8 mouse cellular contexts compared by ENCODE assay signal in genomic region chr5:137600281-137600618, GRCm38 (mm10). TPM values are rescaled to one million over a fixed set of nuclear protein-coding genes. Genes with fewer than 3 reads are reported as not detected.
DNase-seq lines count a peak whose midpoint lies in the region; ATAC-seq and TF ChIP-seq lines count a peak whose summit lies in the region.

No protein-coding gene starts in this region.

- no peaks in the 10 kb centered on the region for H3K36me3 ChIP-seq in kidney, postnatal 0 days (ENCODE audit: insufficient read depth, low read length)
- H3K36me3 ChIP-seq in embryonic facial prominence, embryonic 11.5 days (replicated peaks; ENCODE audit: control insufficient read depth, insufficient read depth, low read depth, low read length) = no peaks in the 10 kb centered on the region
- H3K36me3 ChIP-seq in intestine, embryonic 15.5 days = no peaks in the 10 kb centered on the region

- H3K4me1 ChIP-seq in kidney, postnatal 0 days (replicated peaks; ENCODE audit: insufficient read depth, low read length) = peaks cover 10% of the 10 kb centered on the region
- no peaks in the 10 kb centered on the region for H3K4me1 ChIP-seq in embryonic facial prominence, embryonic 11.5 days (ENCODE audit: control insufficient read depth, insufficient read depth, low read length)
- peaks cover 20% of the 10 kb centered on the region for H3K4me1 ChIP-seq in intestine, embryonic 15.5 days (replicated peaks)

- peak; percentile 2; the same call in 1 of the 2 replicates for ATAC-seq in kidney, postnatal 0 days (replicated peaks; ENCODE audit: low FRiP score, low read depth)
- ATAC-seq in embryonic facial prominence, embryonic 11.5 days (replicated peaks; ENCODE audit: insufficient number of reproducible peaks, low FRiP score, low TSS enrichment, low read depth) = peak; percentile 71
- peak; percentile 58 for ATAC-seq in intestine, embryonic 15.5 days
- ATAC-seq in monocyte, adult 5-6 weeks (replicated peaks; ENCODE audit: insufficient number of reproducible peaks, low FRiP score, low TSS enrichment, poor library complexity, severe bottlenecking) = peak; percentile 4; the same call in 1 of the 2 replicates

- H3K27ac ChIP-seq in kidney, postnatal 0 days = peak overlapping the region; percentile 83
- H3K27ac ChIP-seq in embryonic facial prominence, embryonic 11.5 days (replicated peaks; ENCODE audit: low read depth, low read length) = no peak overlapping the region
- H3K27ac ChIP-seq in intestine, embryonic 15.5 days = peak overlapping the region; percentile 66

- peak overlapping the region; percentile 97 for H3K4me2 ChIP-seq in kidney, postnatal 0 days (ENCODE audit: low read length)
- peak overlapping the region; percentile 95 for H3K4me2 ChIP-seq in embryonic facial prominence, embryonic 11.5 days (ENCODE audit: low read depth, low read length)
- peak overlapping the region; percentile 93 for H3K4me2 ChIP-seq in intestine, embryonic 15.5 days (replicated peaks)

- H3K27me3 ChIP-seq in kidney, postnatal 0 days (ENCODE audit: insufficient read depth, low read length) = no peaks in the 10 kb centered on the region
- no peaks in the 10 kb centered on the region for H3K27me3 ChIP-seq in embryonic facial prominence, embryonic 11.5 days (ENCODE audit: control insufficient read depth, insufficient read depth, low read length)
- no peaks in the 10 kb centered on the region for H3K27me3 ChIP-seq in intestine, embryonic 15.5 days (replicated peaks)

- peak overlapping the region; percentile 72 for H3K4me3 ChIP-seq in kidney, postnatal 0 days (replicated peaks; ENCODE audit: low read depth, low read length)
- H3K4me3 ChIP-seq in embryonic facial prominence, embryonic 11.5 days (ENCODE audit: low read depth, low read length) = peak overlapping the region; percentile 64
- H3K4me3 ChIP-seq in intestine, embryonic 15.5 days (replicated peaks) = peak overlapping the region; percentile 66

- WGBS in kidney, postnatal 0 days = under 1% methylated on average over 19 of the region's 19 CpGs
- 2% methylated on average over 19 of the region's 19 CpGs for WGBS in embryonic facial prominence, embryonic 11.5 days
- WGBS in intestine, embryonic 15.5 days = 1% methylated on average over 19 of the region's 19 CpGs

- H3K9ac ChIP-seq in kidney, postnatal 0 days (ENCODE audit: low read depth, low read length) = peak overlapping the region; percentile 78
- H3K9ac ChIP-seq in embryonic facial prominence, embryonic 11.5 days (replicated peaks; ENCODE audit: low read length) = peak overlapping the region; percentile 61
- peak overlapping the region; percentile 86 for H3K9ac ChIP-seq in intestine, embryonic 15.5 days

- TF ChIP-seq CTCF in kidney, postnatal 0 days (IDR thresholded peaks at IDR 0.05; ENCODE audit: low read depth) = no peak

- no peak for DNase-seq in kidney, postnatal 0 days (ENCODE audit: low spot score)
- DNase-seq in kidney, adult 8-10 months = no peak
- peak; percentile 17 for DNase-seq in embryonic facial prominence, embryonic 11.5 days (ENCODE audit: low spot score)
- no peak for DNase-seq in layer of hippocampus, adult 9-10 months (ENCODE audit: low spot score)
- DNase-seq in spleen, postnatal 36 days (ENCODE audit: low spot score in 2 of 2) = no peak
- DNase-seq in kidney, adult 11 months = no peak

- H3K9me3 ChIP-seq in kidney, postnatal 0 days (replicated peaks; ENCODE audit: low read length) = no peaks in the 10 kb centered on the region
- no peaks in the 10 kb centered on the region for H3K9me3 ChIP-seq in embryonic facial prominence, embryonic 11.5 days (replicated peaks; ENCODE audit: control insufficient read depth, low read length)
- H3K9me3 ChIP-seq in intestine, embryonic 15.5 days = no peaks in the 10 kb centered on the region

RNA-seq across cellular contexts. Expression of gene Mospd3, which starts 0.6 kb away (rescaled TPM):
- 37.8 and 39.3 TPM in 2 replicates for polyA plus RNA-seq in kidney, postnatal 0 days (2015; fragmentation: Nextera tagmentation; extraction: Ambion mirVana)
- 17.4 and 19.4 TPM in 2 replicates for polyA plus RNA-seq in embryonic facial prominence, embryonic 11.5 days (2014; fragmentation: Nextera tagmentation; extraction: Ambion mirVana)
- 24.6 and 29.6 TPM in 2 replicates for polyA plus RNA-seq in intestine, embryonic 15.5 days (2015; fragmentation: Nextera tagmentation; extraction: Ambion mirVana)
- total RNA-seq in monocyte, adult 5-6 weeks (2017) = 3.0 to 5.9 TPM (median 5.8 TPM) in 3 replicates

RNA-seq across cellular contexts. Expression of gene Pcolce, which starts 13.3 kb away (rescaled TPM):
- 120 and 136 TPM in 2 replicates for polyA plus RNA-seq in kidney, postnatal 0 days (2015; fragmentation: Nextera tagmentation; extraction: Ambion mirVana)
- 133 and 142 TPM in 2 replicates for polyA plus RNA-seq in embryonic facial prominence, embryonic 11.5 days (2014; fragmentation: Nextera tagmentation; extraction: Ambion mirVana)
- polyA plus RNA-seq in intestine, embryonic 15.5 days (2015; fragmentation: Nextera tagmentation; extraction: Ambion mirVana) = 103 and 109 TPM in 2 replicates
- not detected in 3 replicates for total RNA-seq in monocyte, adult 5-6 weeks (2017)

RNA-seq across cellular contexts. Expression of gene Fbxo24, which starts 28.6 kb away (rescaled TPM):
- 0.14 and 0.17 TPM in 2 replicates for polyA plus RNA-seq in kidney, postnatal 0 days (2015; fragmentation: Nextera tagmentation; extraction: Ambion mirVana)
- polyA plus RNA-seq in embryonic facial prominence, embryonic 11.5 days (2014; fragmentation: Nextera tagmentation; extraction: Ambion mirVana) = 0.13 TPM in 1 of 2 replicates, not detected in the other
- polyA plus RNA-seq in intestine, embryonic 15.5 days (2015; fragmentation: Nextera tagmentation; extraction: Ambion mirVana) = 0.15 TPM in 1 of 2 replicates, not detected in the other
- total RNA-seq in monocyte, adult 5-6 weeks (2017) = not detected in 3 replicates

RNA-seq across cellular contexts. Expression of gene Lrch4, which starts 28.7 kb away (rescaled TPM):
- 42.6 and 42.9 TPM in 2 replicates for polyA plus RNA-seq in kidney, postnatal 0 days (2015; fragmentation: Nextera tagmentation; extraction: Ambion mirVana)
- polyA plus RNA-seq in embryonic facial prominence, embryonic 11.5 days (2014; fragmentation: Nextera tagmentation; extraction: Ambion mirVana) = 28.4 and 30.0 TPM in 2 replicates
- 34.7 and 36.3 TPM in 2 replicates for polyA plus RNA-seq in intestine, embryonic 15.5 days (2015; fragmentation: Nextera tagmentation; extraction: Ambion mirVana)
- 34.9 to 86.0 TPM (median 77.2 TPM) in 3 replicates for total RNA-seq in monocyte, adult 5-6 weeks (2017)

RNA-seq across cellular contexts. Expression of gene Gm20605, which starts 28.7 kb away (rescaled TPM):
- 5.3 and 6.2 TPM in 2 replicates for polyA plus RNA-seq in kidney, postnatal 0 days (2015; fragmentation: Nextera tagmentation; extraction: Ambion mirVana)
- polyA plus RNA-seq in embryonic facial prominence, embryonic 11.5 days (2014; fragmentation: Nextera tagmentation; extraction: Ambion mirVana) = 3.7 and 4.8 TPM in 2 replicates
- 7.4 and 8.0 TPM in 2 replicates for polyA plus RNA-seq in intestine, embryonic 15.5 days (2015; fragmentation: Nextera tagmentation; extraction: Ambion mirVana)
- total RNA-seq in monocyte, adult 5-6 weeks (2017) = 12.9 to 28.7 TPM (median 25.9 TPM) in 3 replicates

Comparison
In these comparisons a context has a peak if more than half of its experiments do, and no peak if none do; other contexts are left out.
1. ATAC-seq: peak in every context shown above with its lines; median percentile 71 in embryonic facial prominence, embryonic 11.5 days; 58 in intestine, embryonic 15.5 days; 4 in monocyte, adult 5-6 weeks; 2 in kidney, postnatal 0 days.